Comparison of ENCODE assay signal across 9 mouse cellular contexts in the genomic region with DNA sequence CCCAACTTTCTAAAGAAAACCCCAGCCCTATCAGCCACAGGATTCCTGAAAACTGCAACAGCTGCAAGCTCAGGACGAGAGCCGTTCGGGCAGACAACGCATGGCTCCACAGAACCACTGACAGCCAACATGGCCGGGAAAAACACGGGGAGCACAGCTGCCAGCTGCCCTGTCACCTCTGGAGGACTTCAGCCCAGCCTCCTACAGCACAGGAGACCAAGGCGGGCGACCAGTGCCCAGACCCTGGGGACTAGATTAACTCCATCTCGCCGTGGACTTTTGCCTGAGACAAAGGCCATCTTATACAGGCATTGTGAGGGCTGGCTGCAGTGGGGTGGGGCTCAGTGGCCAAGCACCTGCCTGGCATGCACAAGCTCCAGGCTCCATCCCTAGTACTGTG. TPM values are rescaled to one million over a fixed set of nuclear protein-coding genes. Genes with fewer than 3 reads are reported as not detected.
A peak's percentile ranks its signal among the peaks of the same experiment; 100 is the strongest.
DNase-seq lines count a peak whose midpoint lies in the region; ATAC-seq lines count a peak whose summit lies in the region.
"Had no signal": no experiment of that assay in that cellular context is flagged by ENCODE, and none has a peak within 500 bp of the region (broad histone marks: within the 10 kb centered on the region; RNA-seq: fewer than 3 reads in every experiment).

No protein-coding gene starts in this region.

- H3K4me1 ChIP-seq in heart, embryonic 13.5 days: peaks cover 73% of the 10 kb centered on the region
- H3K4me1 ChIP-seq in forebrain, embryonic 12.5 days: peaks cover 64% of the 10 kb centered on the region
- H3K4me1 ChIP-seq in kidney, embryonic 15.5 days: peaks cover 78% of the 10 kb centered on the region
- H3K4me1 ChIP-seq in midbrain, embryonic 16.5 days (ENCODE audit: control insufficient read depth, insufficient read depth, low read length): peaks cover 75% of the 10 kb centered on the region

- peak overlapping the region; percentile 85 for H3K4me2 ChIP-seq in heart, embryonic 13.5 days
- peak overlapping the region; percentile 99 for H3K4me2 ChIP-seq in forebrain, embryonic 12.5 days
- H3K4me2 ChIP-seq in kidney, embryonic 15.5 days: peak overlapping the region; percentile 93
- H3K4me2 ChIP-seq in midbrain, embryonic 16.5 days (ENCODE audit: low read length): peak overlapping the region; percentile 87

- no peak for DNase-seq in heart, postnatal 14 days
- no peak for DNase-seq in right cerebral cortex, postnatal 14 days
- DNase-seq in thymus, postnatal 4 days: no peak
- no peak for DNase-seq in ovary, postnatal 14 days (ENCODE audit: low spot score)

- 62% methylated on average over 10 of the region's 10 CpGs for WGBS in heart, embryonic 13.5 days
- 45% methylated on average over 10 of the region's 10 CpGs for WGBS in forebrain, embryonic 12.5 days
- 59% methylated on average over 10 of the region's 10 CpGs for whole genome bisulfite sequencing in kidney, embryonic 15.5 days
- WGBS in midbrain, embryonic 16.5 days: 20% methylated on average over 10 of the region's 10 CpGs

- H3K9me3 ChIP-seq in heart, embryonic 13.5 days: no peaks in the 10 kb centered on the region
- no peaks in the 10 kb centered on the region for H3K9me3 ChIP-seq in forebrain, embryonic 12.5 days
- H3K9me3 ChIP-seq in kidney, embryonic 15.5 days (replicated peaks): no peaks in the 10 kb centered on the region
- H3K9me3 ChIP-seq in midbrain, embryonic 16.5 days (replicated peaks; ENCODE audit: control insufficient read depth, low read length, poor library complexity, severe bottlenecking): no peaks in the 10 kb centered on the region

- ATAC-seq in heart, embryonic 13.5 days (ENCODE audit: extremely low read depth, insufficient number of reproducible peaks, low FRiP score, low TSS enrichment): no peak
- ATAC-seq in forebrain, embryonic 12.5 days (ENCODE audit: low FRiP score): no peak
- ATAC-seq in kidney, embryonic 15.5 days (replicated peaks; ENCODE audit: low FRiP score): no peak
- ATAC-seq in midbrain, embryonic 16.5 days: no peak

- H3K36me3 ChIP-seq in heart, embryonic 13.5 days: peaks cover 12% of the 10 kb centered on the region
- 0 out of 2 replicates have a peak, but pooled peaks cover 9% of the 10 kb centered on the region for H3K36me3 ChIP-seq in forebrain, embryonic 12.5 days (replicated peaks)
- no peaks in the 10 kb centered on the region for H3K36me3 ChIP-seq in kidney, embryonic 15.5 days
- H3K36me3 ChIP-seq in midbrain, embryonic 16.5 days (ENCODE audit: control insufficient read depth, insufficient read depth, low read length): no peaks in the 10 kb centered on the region; the same call in 1 of the 2 replicates

- H3K4me3 ChIP-seq in heart, embryonic 13.5 days: peak overlapping the region; percentile 76
- H3K4me3 ChIP-seq in forebrain, embryonic 12.5 days (replicated peaks): peak overlapping the region; percentile 88
- peak overlapping the region; percentile 85 for H3K4me3 ChIP-seq in kidney, embryonic 15.5 days (replicated peaks)
- peak overlapping the region; percentile 88 for H3K4me3 ChIP-seq in midbrain, embryonic 16.5 days (ENCODE audit: low read depth, low read length)

- intact Hi-C loops in heart, postnatal 14 days (cut with DNase I): loop anchor here (2.0 kb wide), 1 partner anchor 15 kb away; no protein-coding TSS in a partner anchor

- no peaks in the 10 kb centered on the region for H3K27me3 ChIP-seq in heart, embryonic 13.5 days (replicated peaks)
- H3K27me3 ChIP-seq in forebrain, embryonic 12.5 days: no peaks in the 10 kb centered on the region
- no peaks in the 10 kb centered on the region for H3K27me3 ChIP-seq in kidney, embryonic 15.5 days
- H3K27me3 ChIP-seq in midbrain, embryonic 16.5 days (ENCODE audit: control insufficient read depth, insufficient read depth, low read depth, low read length): no peaks in the 10 kb centered on the region

- peak overlapping the region; percentile 87 for H3K9ac ChIP-seq in heart, embryonic 13.5 days
- peak overlapping the region; percentile 92 for H3K9ac ChIP-seq in forebrain, embryonic 12.5 days
- 0 out of 2 replicates have a peak overlapping the region, but pooled peaks have one; percentile 53 for H3K9ac ChIP-seq in kidney, embryonic 15.5 days
- peak overlapping the region; percentile 86 for H3K9ac ChIP-seq in midbrain, embryonic 16.5 days (ENCODE audit: low read depth, low read length)

- no peak overlapping the region for H3K27ac ChIP-seq in heart, embryonic 13.5 days (replicated peaks)
- no peak overlapping the region for H3K27ac ChIP-seq in forebrain, embryonic 12.5 days
- no peak overlapping the region; the same call in 1 of the 2 replicates for H3K27ac ChIP-seq in kidney, embryonic 15.5 days
- H3K27ac ChIP-seq in midbrain, embryonic 16.5 days (ENCODE audit: low read length): no peak overlapping the region

RNA-seq across cellular contexts. Expression of a gene that starts 2.8 kb away (rescaled TPM):
- polyA plus RNA-seq in heart, embryonic 13.5 days (2015; fragmentation: Nextera tagmentation; extraction: Ambion mirVana): 7.8 and 8.7 TPM in 2 replicates
- 10 to 100 TPM; 33.9 to 38.5 TPM for total RNA-seq in heart, postnatal 14 days (2021)
- polyA plus RNA-seq in forebrain, embryonic 12.5 days (2016; fragmentation: Nextera tagmentation; extraction: Ambion mirVana): 28.3 and 30.5 TPM in 2 replicates
- 16.3 and 17.2 TPM in 2 replicates for polyA plus RNA-seq in kidney, embryonic 15.5 days (2015; fragmentation: Nextera tagmentation; extraction: Ambion mirVana)
- 23.9 and 28.2 TPM in 2 replicates for polyA plus RNA-seq in midbrain, embryonic 16.5 days (2015; fragmentation: Nextera tagmentation; extraction: Ambion mirVana)
- total RNA-seq: CH12.LX had no signal

RNA-seq across cellular contexts. Expression of a gene that starts 59.7 kb away (rescaled TPM):
- 187 and 188 TPM in 2 replicates for polyA plus RNA-seq in heart, embryonic 13.5 days (2015; fragmentation: Nextera tagmentation; extraction: Ambion mirVana)
- total RNA-seq in heart, postnatal 14 days (2021): 100 to 1,000 TPM; 215 to 228 TPM
- polyA plus RNA-seq in forebrain, embryonic 12.5 days (2016; fragmentation: Nextera tagmentation; extraction: Ambion mirVana): 248 and 250 TPM in 2 replicates
- polyA plus RNA-seq in kidney, embryonic 15.5 days (2015; fragmentation: Nextera tagmentation; extraction: Ambion mirVana): 183 and 189 TPM in 2 replicates
- 362 and 370 TPM in 2 replicates for polyA plus RNA-seq in midbrain, embryonic 16.5 days (2015; fragmentation: Nextera tagmentation; extraction: Ambion mirVana)
